14 mouse cellular contexts compared by ENCODE assay signal in genomic region chr17:25925348-25925747, GRCm38 (mm10). TPM values are rescaled to one million over a fixed set of nuclear protein-coding genes. Genes with fewer than 3 reads are reported as not detected.
DNase-seq lines count a peak whose midpoint lies in the region; ATAC-seq and TF ChIP-seq lines count a peak whose summit lies in the region.
"Had no signal": no experiment of that assay in that cellular context is flagged by ENCODE, and none has a peak within 500 bp of the region (broad histone marks: within the 10 kb centered on the region; RNA-seq: fewer than 3 reads in every experiment).

No protein-coding gene starts in this region.

- H3K9ac ChIP-seq in hindbrain, postnatal 0 days (replicated peaks; ENCODE audit: low read length), result no peak overlapping the region
- H3K9ac ChIP-seq: embryonic facial prominence, embryonic 15.5 days; liver, embryonic 14.5 days; midbrain, embryonic 12.5 days had no signal

- peak; percentile 64 for DNase-seq in hindbrain, postnatal 0 days (ENCODE audit: low spot score)
- no peak for DNase-seq in hindbrain, embryonic 10.5 days (ENCODE audit: low spot score)
- peak; percentile 81 for DNase-seq in MN1 (ENCODE audit: low spot score)
- DNase-seq in layer of hippocampus, adult 8-10 months (ENCODE audit: low spot score in 2 of 2), result peak; percentile 67 to 80
- DNase-seq in thymus, postnatal 14 days, result no peak
- DNase-seq: kidney, adult 11 months; right cerebral cortex, postnatal 4 days had no signal

- peaks cover 24% of the 10 kb centered on the region for H3K36me3 ChIP-seq in hindbrain, postnatal 0 days (ENCODE audit: insufficient read depth, low read length)
- H3K36me3 ChIP-seq in hindbrain, embryonic 10.5 days, result peaks cover 53% of the 10 kb centered on the region

- WGBS in hindbrain, postnatal 0 days, result 61% methylated on average over 2 of the region's 2 CpGs
- 83% methylated on average over 2 of the region's 2 CpGs for WGBS in hindbrain, embryonic 10.5 days

- peak; percentile 61; the same call in 1 of the 2 replicates for ATAC-seq in hindbrain, postnatal 0 days
- ATAC-seq in erythroblast, adult 5-6 weeks (replicated peaks; ENCODE audit: low FRiP score, poor library complexity, severe bottlenecking), result 0 out of 2 replicates have a peak, but pooled peaks have one; percentile 3
- no peak for ATAC-seq in megakaryocyte, adult 5-6 weeks (ENCODE audit: poor library complexity, severe bottlenecking)

- no peak overlapping the region for H3K4me3 ChIP-seq in hindbrain, postnatal 0 days (ENCODE audit: low read length)
- H3K4me3 ChIP-seq in hindbrain, embryonic 10.5 days, result no peak overlapping the region
- H3K4me3 ChIP-seq: embryonic facial prominence, embryonic 15.5 days; midbrain, embryonic 12.5 days had no signal

- H3K27ac ChIP-seq in hindbrain, postnatal 0 days, result no peak overlapping the region
- H3K27ac ChIP-seq in hindbrain, embryonic 10.5 days, result no peak overlapping the region
- H3K27ac ChIP-seq: embryonic facial prominence, embryonic 15.5 days; liver, embryonic 14.5 days; midbrain, embryonic 12.5 days had no signal

- H3K4me1 ChIP-seq in hindbrain, postnatal 0 days (ENCODE audit: insufficient read depth, low read length), result no peaks in the 10 kb centered on the region
- H3K4me1 ChIP-seq in hindbrain, embryonic 10.5 days (replicated peaks), result peaks cover 11% of the 10 kb centered on the region

- no peak overlapping the region for H3K4me2 ChIP-seq in hindbrain, postnatal 0 days (ENCODE audit: low read depth, low read length)
- H3K4me2 ChIP-seq: embryonic facial prominence, embryonic 15.5 days; midbrain, embryonic 12.5 days had no signal

- H3K9me3 ChIP-seq in hindbrain, postnatal 0 days (ENCODE audit: low read length), result no peaks in the 10 kb centered on the region
- H3K9me3 ChIP-seq in hindbrain, embryonic 10.5 days, result no peaks in the 10 kb centered on the region
- H3K9me3 ChIP-seq: embryonic facial prominence, embryonic 15.5 days; midbrain, embryonic 12.5 days had no signal

- H3K27me3 ChIP-seq in hindbrain, postnatal 0 days (ENCODE audit: insufficient read depth, low read length), result no peaks in the 10 kb centered on the region
- no peaks in the 10 kb centered on the region for H3K27me3 ChIP-seq in hindbrain, embryonic 10.5 days (ENCODE audit: insufficient read depth, poor library complexity, severe bottlenecking)
- H3K27me3 ChIP-seq: embryonic facial prominence, embryonic 15.5 days; midbrain, embryonic 12.5 days had no signal

- TF ChIP-seq CTCF in hindbrain, postnatal 0 days (IDR thresholded peaks at IDR 0.05; ENCODE audit: low read depth), result no peak

RNA-seq across cellular contexts. Expression of gene Rab40c, which starts 5.8 kb away (rescaled TPM):
- 33.2 and 39.1 TPM in 2 replicates for total RNA-seq in hindbrain, postnatal 0 days (2014; rRNA removed)
- polyA plus RNA-seq in hindbrain, postnatal 0 days (2015; fragmentation: Nextera tagmentation; extraction: Ambion mirVana), result 34.7 and 35.3 TPM in 2 replicates
- polyA plus RNA-seq in hindbrain, embryonic 10.5 days (2016; fragmentation: Nextera tagmentation; extraction: Ambion mirVana), result 33.4 and 43.4 TPM in 2 replicates
- 2.3 and 6.7 TPM in 2 replicates for total RNA-seq in erythroblast, adult 5-6 weeks (2015; ENCODE audit: low replicate concordance)
- 1.2 and 1.5 TPM in 2 replicates for total RNA-seq in erythroblast, adult 5-6 weeks (2017; ENCODE audit: low replicate concordance)
- 10 to 100 TPM; 42.0 to 72.9 (median 46.4) TPM for total RNA-seq in layer of hippocampus, adult 8-10 months (2022)
- 7.9 and 12.8 TPM in 2 replicates for total RNA-seq in megakaryocyte, adult 5-6 weeks (2015)
- 9.1 and 16.1 TPM in 2 replicates for total RNA-seq in megakaryocyte, adult 5-6 weeks (2017)

RNA-seq across cellular contexts. Expression of gene Pigq, which starts 19.4 kb away (rescaled TPM):
- 90.6 and 99.7 TPM in 2 replicates for total RNA-seq in hindbrain, postnatal 0 days (2014; rRNA removed)
- polyA plus RNA-seq in hindbrain, postnatal 0 days (2015; fragmentation: Nextera tagmentation; extraction: Ambion mirVana), result 69.7 and 76.3 TPM in 2 replicates
- polyA plus RNA-seq in hindbrain, embryonic 10.5 days (2016; fragmentation: Nextera tagmentation; extraction: Ambion mirVana), result 65.4 and 72.6 TPM in 2 replicates
- total RNA-seq in erythroblast, adult 5-6 weeks (2015; ENCODE audit: low replicate concordance), result 1,336 and 1,664 TPM in 2 replicates
- total RNA-seq in erythroblast, adult 5-6 weeks (2017; ENCODE audit: low replicate concordance), result 1,480 and 1,728 TPM in 2 replicates
- 100 to 1,000 TPM; 104 to 128 (median 120) TPM for total RNA-seq in layer of hippocampus, adult 8-10 months (2022)
- 44.2 and 45.2 TPM in 2 replicates for total RNA-seq in megakaryocyte, adult 5-6 weeks (2015)
- total RNA-seq in megakaryocyte, adult 5-6 weeks (2017), result 33.8 and 36.5 TPM in 2 replicates

RNA-seq across cellular contexts. Expression of gene Nhlrc4, which starts 19.4 kb away (rescaled TPM):
- 0.61 and 0.68 TPM in 2 replicates for total RNA-seq in hindbrain, postnatal 0 days (2014; rRNA removed)
- 0.30 and 0.72 TPM in 2 replicates for polyA plus RNA-seq in hindbrain, postnatal 0 days (2015; fragmentation: Nextera tagmentation; extraction: Ambion mirVana)
- polyA plus RNA-seq in hindbrain, embryonic 10.5 days (2016; fragmentation: Nextera tagmentation; extraction: Ambion mirVana), result 0.21 and 0.55 TPM in 2 replicates
- 49.2 and 66.7 TPM in 2 replicates for total RNA-seq in erythroblast, adult 5-6 weeks (2015; ENCODE audit: low replicate concordance)
- 40.7 and 62.0 TPM in 2 replicates for total RNA-seq in erythroblast, adult 5-6 weeks (2017; ENCODE audit: low replicate concordance)
- total RNA-seq in layer of hippocampus, adult 8-10 months (2022), result 1 to 10 TPM in 1 of 4 experiments, under 1 TPM in 2, not detected in 1; 0.16 to 2.8 (median 0.28) TPM
- total RNA-seq in megakaryocyte, adult 5-6 weeks (2015), result not detected in 2 replicates
- total RNA-seq in megakaryocyte, adult 5-6 weeks (2017), result not detected in 2 replicates
- total RNA-seq: granulocyte monocyte progenitor cell, adult 5-6 weeks had no signal

RNA-seq across cellular contexts. Expression of gene A930017K11Rik, which starts 27.0 kb away (rescaled TPM):
- 5.6 and 7.2 TPM in 2 replicates for total RNA-seq in hindbrain, postnatal 0 days (2014; rRNA removed)
- 4.4 and 5.0 TPM in 2 replicates for polyA plus RNA-seq in hindbrain, postnatal 0 days (2015; fragmentation: Nextera tagmentation; extraction: Ambion mirVana)
- 0.25 and 0.34 TPM in 2 replicates for polyA plus RNA-seq in hindbrain, embryonic 10.5 days (2016; fragmentation: Nextera tagmentation; extraction: Ambion mirVana)
- total RNA-seq in erythroblast, adult 5-6 weeks (2015; ENCODE audit: low replicate concordance), result not detected in 2 replicates
- not detected in 2 replicates for total RNA-seq in erythroblast, adult 5-6 weeks (2017; ENCODE audit: low replicate concordance)
- 1 to 10 TPM in 1 of 4 experiments, under 1 TPM in 3; 0.77 to 1.2 (median 0.88) TPM for total RNA-seq in layer of hippocampus, adult 8-10 months (2022)
- not detected in 2 replicates for total RNA-seq in megakaryocyte, adult 5-6 weeks (2015)
- not detected in 2 replicates for total RNA-seq in megakaryocyte, adult 5-6 weeks (2017)
- total RNA-seq: granulocyte monocyte progenitor cell, adult 5-6 weeks had no signal
- polyA plus RNA-seq: thymus, postnatal 0 days had no signal

RNA-seq across cellular contexts. Expression of gene Wfikkn1, which starts 44.7 kb away (rescaled TPM):
- 1.2 and 1.5 TPM in 2 replicates for total RNA-seq in hindbrain, postnatal 0 days (2014; rRNA removed)
- polyA plus RNA-seq in hindbrain, postnatal 0 days (2015; fragmentation: Nextera tagmentation; extraction: Ambion mirVana), result 0.33 and 0.58 TPM in 2 replicates
- polyA plus RNA-seq in hindbrain, embryonic 10.5 days (2016; fragmentation: Nextera tagmentation; extraction: Ambion mirVana), result 5.8 and 26.3 TPM in 2 replicates
- not detected in 2 replicates for total RNA-seq in erythroblast, adult 5-6 weeks (2015; ENCODE audit: low replicate concordance)
- 1.0 TPM in 1 of 2 replicates, not detected in the other for total RNA-seq in erythroblast, adult 5-6 weeks (2017; ENCODE audit: low replicate concordance)
- 1 to 10 TPM; 1.6 to 2.4 (median 1.9) TPM for total RNA-seq in layer of hippocampus, adult 8-10 months (2022)
- total RNA-seq in megakaryocyte, adult 5-6 weeks (2015), result 1.0 and 1.6 TPM in 2 replicates
- 0.04 and 0.15 TPM in 2 replicates for total RNA-seq in megakaryocyte, adult 5-6 weeks (2017)

Comparison
In these comparisons a context has a peak if more than half of its experiments do, and no peak if none do; other contexts are left out.
1. DNase-seq: peak in hindbrain, postnatal 0 days (single experiment), MN1 (single experiment) and layer of hippocampus, adult 8-10 months (2 of 2); none in hindbrain, embryonic 10.5 days (single experiment) and thymus, postnatal 14 days (single experiment).
2. RNA of gene Pigq, which starts 19.4 kb away (total RNA-seq): 1,336 to 1,728 TPM in erythroblast, adult 5-6 weeks; 104 to 128 TPM in layer of hippocampus, adult 8-10 months, 90.6 to 99.7 TPM in hindbrain, postnatal 0 days and 33.8 to 45.2 TPM in megakaryocyte, adult 5-6 weeks; every median in the first group is over 10 times any median in the second.
3. RNA of gene Nhlrc4, which starts 19.4 kb away (total RNA-seq): 40.7 to 66.7 TPM in erythroblast, adult 5-6 weeks; 0.61 to 0.68 TPM in hindbrain, postnatal 0 days, 0.16 to 2.8 TPM in layer of hippocampus, adult 8-10 months and not detected in megakaryocyte, adult 5-6 weeks; every median in the first group is over 10 times any median in the second.